Mouse (Mus musculus): Measurements from ENCODE around the gene Klk1b1. TPM values are rescaled to one million over a fixed set of nuclear protein-coding genes. Genes with fewer than 3 reads are reported as not detected.
A peak's percentile ranks its signal among the peaks of the same experiment; 100 is the strongest.
"Not testable (repeated sequence)": the region's sequence is repeated elsewhere in the genome, so short reads cannot be mapped to it uniquely, and the experiment has no call there.

Klk1b1 gene
- total RNA-seq (2021), result not detected
- long read RNA-seq, experiment 1, result 0 reads
- long read RNA-seq, experiment 2, result 0 reads

DNA sequence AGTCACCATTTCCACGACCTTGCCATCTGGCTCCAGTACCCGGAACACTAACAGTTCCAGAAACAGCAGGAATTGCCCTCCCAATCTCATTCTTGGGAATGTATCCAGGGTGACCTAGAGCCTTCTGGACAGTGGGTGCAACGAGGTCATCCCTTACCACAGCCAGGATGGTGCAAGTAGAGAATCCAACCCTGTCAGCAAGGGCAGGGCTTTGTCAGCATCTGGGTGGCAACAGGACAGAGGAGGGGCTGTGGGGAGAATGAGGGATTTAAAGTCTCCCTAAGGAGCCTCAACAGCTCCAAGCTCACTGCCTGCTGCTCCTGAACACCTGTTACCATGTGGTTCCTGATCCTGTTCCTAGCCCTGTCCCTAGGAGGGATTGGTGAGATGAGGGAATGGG is at the start of gene Klk1b1:
Gene Klk1b1, plus strand, starts transcription at position 301 of the 400 bp plus-strand sequence.
- no peak for DNase-seq (ENCODE audit: low spot score)

DNA sequence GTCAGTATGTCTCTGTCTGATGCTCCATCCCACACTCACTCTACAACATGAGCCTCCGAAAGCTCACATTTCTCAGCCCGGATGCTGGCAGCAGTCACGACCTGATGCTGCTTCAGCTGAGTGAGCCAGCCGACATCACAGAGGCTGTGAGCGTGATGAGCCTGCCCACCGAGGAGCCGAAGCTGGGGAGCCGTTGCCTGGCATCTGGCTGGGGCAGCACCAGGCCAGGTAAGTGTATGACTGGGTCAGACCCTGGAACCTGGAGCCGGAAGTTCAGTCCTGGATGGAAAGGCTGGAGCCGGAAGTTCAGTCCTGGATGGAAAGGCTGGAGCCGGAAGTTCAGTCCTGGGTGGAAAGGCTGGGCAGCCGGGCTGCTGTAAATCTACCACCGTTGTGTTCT is 48.1 kb upstream of the Klk1b1 start:
- no peak for DNase-seq (ENCODE audit: low spot score)

DNA sequence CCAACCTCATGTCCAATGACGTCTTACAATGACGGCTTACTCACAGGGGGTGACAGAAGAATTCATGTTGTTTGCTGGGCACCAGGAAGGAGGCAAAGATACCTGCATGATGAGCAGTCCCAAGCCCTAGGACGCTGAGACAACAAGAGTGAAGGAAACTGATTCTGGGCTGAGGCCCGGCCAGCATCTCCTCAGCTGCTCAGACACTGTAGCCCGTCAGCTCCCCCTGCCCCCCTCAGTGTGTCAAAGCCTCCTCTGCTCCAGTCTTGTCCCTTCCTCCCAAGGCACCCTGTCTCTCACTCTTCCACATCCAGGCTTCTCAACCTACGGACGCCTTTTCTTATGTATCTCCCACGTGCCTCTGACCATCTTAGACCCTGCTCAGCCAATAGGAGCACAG is 47.7 kb upstream of the Klk1b1 start:
- DNase-seq (ENCODE audit: low spot score), result no peak

DNA sequence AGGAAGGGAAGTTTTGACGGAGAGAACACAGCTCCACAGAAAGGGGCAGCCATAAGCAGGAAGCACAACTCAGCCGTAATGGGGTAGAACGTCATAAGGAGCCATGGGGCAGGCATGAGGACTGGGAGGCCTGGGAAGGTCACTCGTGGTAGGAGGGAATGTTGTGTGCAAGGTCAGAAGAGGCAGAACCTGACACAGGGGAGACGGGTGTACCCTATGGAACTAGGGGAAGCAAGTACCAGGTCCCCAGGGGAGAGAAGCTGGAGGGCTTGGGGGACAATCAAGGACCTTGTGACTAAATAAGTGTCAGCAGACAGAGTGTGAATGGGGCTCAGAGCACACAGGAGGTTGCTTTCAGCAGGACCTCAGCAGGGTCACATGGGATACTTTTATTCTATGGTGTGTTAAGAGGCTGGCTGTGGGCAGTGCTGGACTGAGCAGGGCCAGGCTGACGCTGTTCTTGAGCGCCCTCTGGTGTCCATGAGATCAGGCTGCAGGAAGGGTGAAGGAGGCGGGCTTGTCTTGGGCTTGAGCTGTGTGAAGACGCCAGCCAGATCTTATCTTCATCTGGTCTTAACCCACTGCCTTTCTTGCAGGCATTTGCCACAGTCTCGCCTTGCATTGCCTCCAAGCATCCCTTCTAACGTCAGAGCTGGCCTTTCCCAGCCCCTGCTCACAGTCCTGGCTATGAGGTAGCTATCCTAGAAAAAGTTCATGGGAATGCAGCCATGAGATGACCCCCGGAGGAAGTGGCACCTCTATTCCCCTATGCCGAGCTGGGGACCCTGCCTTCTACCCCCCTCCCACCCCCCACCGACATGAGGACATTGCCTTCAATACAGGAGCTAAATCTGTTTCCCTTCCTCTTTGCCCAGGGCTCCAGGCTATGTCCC is 46.7 kb upstream of the Klk1b1 start:
- DNase-seq (ENCODE audit: low spot score), result peak; percentile 50

DNA sequence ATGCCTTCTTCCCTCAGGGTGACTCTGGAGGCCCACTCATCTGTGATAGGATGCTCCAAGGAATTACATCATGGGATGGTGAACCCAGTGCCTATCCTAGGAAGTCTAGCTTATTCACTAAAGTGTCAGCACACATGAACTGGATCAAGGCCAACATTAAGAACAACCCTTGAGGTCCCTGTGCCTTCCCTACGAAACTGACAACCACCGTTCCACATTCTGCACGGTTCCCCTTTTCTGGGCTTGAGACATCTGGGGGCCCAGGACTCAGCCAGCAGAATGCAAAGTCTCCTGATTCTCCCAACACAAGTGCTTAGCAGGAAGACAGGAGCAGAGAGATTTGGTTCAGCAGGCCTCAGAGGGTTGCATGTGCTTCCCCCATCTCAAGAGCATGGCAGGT is 46.0 kb upstream of the Klk1b1 start:
- DNase-seq (ENCODE audit: low spot score), result no peak

DNA sequence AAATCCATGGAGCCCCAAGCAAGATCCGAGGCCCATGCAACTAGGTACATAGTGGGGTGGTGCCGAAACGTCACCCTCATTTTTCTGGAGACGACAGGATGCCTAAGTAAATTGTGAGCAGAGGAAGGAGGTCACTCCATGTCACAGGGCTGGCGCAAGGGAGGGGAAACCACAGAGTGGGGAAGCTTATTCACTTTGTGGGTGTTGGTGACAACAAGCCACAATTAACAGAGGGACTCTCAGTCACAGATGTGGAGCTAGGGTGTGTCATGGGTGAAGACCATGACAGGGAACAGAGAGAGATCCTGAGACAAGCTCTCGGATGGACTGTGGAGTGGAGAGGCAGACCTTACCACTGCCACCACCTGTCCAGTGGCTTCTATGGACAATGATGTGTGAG is 45.5 kb upstream of the Klk1b1 start:
- DNase-seq (ENCODE audit: low spot score), result no peak

DNA sequence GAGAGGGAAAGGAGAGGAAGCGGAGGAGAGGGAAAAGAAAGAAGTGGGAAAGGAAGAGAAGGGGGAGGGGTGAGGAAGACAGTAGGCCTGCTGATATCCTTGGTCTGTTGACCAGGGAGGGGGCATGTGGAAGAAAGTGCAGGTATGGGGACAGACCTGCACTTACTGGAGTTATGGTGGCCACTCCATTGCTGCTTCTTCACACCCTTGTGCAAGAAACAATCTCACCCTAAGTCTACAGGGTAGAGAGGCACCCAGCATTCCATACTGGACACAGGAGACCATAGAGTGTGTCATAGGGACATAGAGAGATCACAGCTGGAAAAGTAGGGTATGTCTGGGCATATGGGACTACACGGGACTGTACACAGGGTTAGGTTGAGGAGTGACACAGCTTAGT is 44.6 kb upstream of the Klk1b1 start:
- DNase-seq (ENCODE audit: low spot score), result no peak

DNA sequence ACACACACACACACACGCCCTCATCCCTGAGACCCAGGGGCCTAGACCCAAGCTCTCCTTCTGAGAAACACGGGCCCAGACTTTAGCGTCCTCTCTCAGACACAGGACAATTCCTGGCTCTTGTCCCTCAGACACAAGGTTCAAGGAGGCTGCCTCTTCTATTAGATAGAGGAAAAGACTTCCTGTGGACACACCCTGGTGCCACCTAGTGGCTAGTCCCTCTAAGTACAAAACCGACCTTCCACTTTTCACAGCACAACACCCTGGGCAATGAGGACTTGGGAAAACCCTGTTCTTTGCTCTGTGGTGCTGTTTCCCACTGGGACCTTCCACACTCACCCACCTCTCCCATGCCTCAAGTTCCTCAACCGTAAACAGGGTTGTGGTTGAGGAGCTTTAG is 40.6 kb upstream of the Klk1b1 start:
- no peak for DNase-seq (ENCODE audit: low spot score)

DNA sequence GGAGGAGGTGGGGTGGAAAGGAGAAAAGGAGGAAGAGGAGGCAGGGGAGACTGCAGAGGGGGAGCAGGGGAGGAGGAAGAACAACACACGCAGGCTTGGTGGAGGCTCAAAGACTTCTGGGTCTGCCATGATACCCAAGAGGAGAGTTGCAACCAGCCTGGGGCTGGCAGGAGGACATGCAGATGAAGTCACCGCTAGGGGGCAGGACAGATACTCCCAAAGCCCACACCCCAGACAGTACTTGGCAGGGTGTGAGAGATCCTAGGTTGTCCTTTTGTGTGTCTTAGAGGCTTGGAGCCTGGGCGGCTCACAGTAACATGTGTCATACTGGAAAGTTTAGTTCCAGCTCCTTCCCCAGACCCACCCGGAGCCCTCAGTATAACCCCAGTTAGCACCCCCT is 38.0 kb upstream of the Klk1b1 start:
- no peak for DNase-seq (ENCODE audit: low spot score)

DNA sequence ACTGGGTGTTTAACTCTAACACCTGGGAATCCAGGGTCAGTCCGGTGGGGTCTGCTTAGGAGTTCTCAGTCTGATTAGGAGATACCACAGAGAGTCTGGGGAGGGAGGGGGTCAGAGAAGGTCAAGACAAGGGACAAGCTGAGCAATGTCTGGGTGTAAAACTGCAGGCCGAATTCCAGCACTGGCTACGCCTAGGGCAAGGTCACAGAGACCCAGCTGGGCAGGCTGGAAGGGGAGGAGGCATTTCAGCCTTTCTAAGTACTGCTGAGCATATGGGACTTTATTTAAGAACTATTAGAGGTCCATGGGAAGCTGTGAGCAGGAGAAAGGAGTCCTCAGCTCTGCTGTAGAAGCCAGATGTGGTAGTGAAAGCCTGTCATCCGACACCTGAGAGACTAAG is 34.2 kb upstream of the Klk1b1 start:
- no peak for DNase-seq (ENCODE audit: low spot score)

DNA sequence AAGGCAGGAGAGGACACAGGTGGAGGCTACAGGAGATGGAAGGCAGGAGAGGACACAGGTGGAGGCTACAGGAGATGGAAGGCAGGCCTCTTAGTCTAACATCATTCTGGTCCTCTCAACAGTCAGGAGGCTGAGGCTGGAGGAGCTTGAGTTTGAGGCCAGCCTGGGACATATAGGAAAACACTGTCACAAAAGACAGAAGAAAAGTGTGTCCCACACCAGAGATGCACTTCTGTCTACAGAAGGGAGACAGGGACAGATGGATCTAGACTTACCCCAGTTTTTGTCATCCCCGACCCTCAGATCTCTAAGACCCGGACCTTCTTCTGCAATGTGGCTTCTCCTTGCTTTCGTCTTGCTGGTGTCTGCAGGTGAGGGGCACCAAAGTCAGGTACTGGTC is 33.1 kb upstream of the Klk1b1 start, which contains the start of gene Klk15:
Gene Klk15, plus strand, starts transcription at position 301 of the 400 bp plus-strand sequence.
- no peak for DNase-seq (ENCODE audit: low spot score)

DNA sequence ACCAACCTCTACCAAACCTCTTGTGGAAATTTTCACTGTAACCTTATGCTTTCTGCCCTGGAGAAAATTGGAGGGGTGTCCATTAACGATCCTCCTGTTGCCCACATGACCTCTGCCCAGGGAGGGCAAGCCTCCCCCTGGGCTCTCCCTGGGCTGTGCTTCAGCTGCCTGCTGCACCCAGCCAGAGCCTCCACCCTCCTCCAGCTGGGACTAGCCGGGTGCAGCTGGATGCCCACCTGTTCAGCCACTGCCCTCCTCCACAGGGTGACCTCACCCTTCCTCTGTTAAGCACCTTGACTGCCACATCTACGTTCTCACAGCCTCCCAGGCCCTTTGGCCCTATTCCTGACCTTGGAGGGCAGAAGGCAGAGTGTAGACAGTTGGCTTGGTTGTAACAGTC is 31.8 kb upstream of the Klk1b1 start:
- no peak for DNase-seq (ENCODE audit: low spot score)

DNA sequence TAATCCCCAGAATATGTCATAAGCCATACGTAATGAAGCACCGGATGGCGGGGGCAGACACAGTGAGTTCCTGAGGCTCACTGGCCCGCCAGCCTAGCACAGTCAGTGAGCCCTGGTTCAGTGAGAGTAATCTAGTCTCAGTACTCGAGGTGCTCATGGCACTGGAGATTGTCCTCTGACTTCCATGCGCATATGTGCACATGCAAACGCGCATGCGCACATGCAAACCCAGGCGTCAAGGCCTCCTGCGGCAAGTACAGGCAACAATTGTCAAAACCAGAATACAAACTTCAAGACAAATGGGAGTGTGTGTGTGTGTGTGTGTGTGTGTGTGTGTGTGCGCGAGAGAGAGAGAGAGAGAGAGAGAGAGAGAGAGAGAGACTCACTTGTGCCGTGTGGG is 30.0 kb upstream of the Klk1b1 start:
- DNase-seq (ENCODE audit: low spot score), result no peak

DNA sequence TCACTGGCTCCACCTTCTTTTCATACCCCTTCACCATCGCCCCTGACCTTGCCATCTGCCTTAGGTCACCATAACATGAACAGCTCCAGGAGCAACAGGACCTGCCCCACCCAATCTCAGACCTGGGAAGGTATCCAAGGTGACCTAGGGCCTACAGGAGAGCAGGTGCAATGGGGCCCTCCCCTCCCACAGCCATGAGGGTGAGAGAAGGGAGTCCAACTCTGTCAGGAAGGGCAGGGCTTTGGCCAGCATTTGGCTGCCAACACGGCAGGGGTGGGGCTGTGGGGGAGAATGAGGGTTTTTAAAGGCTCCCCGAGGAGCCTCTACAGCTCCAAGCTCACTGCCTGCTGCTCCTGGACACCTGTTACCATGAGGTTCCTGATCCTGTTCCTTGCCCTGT is 24.3 kb upstream of the Klk1b1 start:
- not testable (repeated sequence) for DNase-seq (ENCODE audit: low spot score)

DNA sequence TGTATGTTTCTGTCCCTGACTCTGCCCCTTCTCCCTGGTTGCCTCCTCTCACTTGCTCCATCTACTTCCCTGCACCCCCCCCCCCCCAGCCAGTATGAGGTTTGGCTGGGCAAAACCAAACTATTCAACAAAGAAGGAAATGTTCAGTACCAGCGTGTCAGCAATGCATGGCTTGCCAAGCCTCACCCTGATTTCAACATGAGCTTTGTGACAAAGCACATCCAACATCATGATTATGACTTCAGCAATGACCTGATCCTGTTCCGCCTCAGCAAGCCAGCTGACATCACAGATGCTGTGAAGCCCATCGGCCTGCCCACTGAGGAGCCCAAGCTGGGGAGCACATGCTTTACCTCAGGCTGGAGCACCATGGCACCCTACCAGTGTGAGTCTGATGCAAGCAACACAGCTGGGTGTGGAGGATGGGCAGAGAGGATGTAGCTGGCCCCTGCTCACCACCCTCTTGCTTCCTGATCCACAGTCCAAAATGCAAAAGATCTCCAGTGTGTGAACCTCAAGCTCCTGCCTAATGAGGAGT is 21.8 kb upstream of the Klk1b1 start:
- DNase-seq (ENCODE audit: low spot score), result no peak

DNA sequence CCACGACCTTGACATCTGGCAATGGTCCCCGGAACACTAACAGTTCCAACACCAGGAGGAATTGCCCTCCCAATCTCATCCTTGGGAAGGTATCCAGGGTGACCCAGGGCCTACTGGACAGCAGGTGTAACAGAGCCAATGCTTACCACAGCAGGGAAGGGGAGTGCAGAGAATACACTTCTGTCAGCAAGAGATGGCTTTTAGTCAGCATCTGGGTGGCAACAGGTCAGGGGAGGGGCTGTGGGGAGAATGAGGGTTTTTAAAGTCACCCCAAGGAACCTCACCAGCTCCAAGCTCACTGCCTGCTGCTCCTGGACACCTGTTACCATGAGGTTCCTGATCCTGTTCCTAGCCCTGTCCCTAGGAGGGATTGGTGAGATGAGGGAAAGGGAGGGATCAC is 16.2 kb upstream of the Klk1b1 start, which contains the start of gene Klk1b8:
Gene Klk1b8, plus strand, starts transcription at position 301 of the 400 bp plus-strand sequence.
- DNase-seq (ENCODE audit: low spot score), result no peak

DNA sequence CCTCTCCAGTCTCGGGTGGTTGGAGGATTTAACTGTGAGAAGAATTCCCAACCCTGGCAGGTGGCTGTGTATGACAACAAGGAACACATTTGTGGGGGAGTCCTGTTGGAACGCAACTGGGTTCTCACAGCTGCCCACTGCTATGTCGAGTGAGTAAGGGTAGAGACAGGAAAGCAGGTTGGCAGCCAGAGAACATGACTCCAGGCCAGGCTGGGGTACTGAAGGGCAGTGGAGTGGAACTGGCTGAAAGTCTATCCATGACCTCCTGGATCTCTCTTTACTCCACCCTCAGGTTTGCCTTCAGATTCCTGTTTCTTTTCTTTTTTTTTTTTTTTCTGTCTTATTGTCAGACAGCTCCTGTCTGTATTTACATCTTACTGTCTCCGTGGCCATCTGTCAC is 13.8 kb upstream of the Klk1b1 start:
- no peak for DNase-seq (ENCODE audit: low spot score)

DNA sequence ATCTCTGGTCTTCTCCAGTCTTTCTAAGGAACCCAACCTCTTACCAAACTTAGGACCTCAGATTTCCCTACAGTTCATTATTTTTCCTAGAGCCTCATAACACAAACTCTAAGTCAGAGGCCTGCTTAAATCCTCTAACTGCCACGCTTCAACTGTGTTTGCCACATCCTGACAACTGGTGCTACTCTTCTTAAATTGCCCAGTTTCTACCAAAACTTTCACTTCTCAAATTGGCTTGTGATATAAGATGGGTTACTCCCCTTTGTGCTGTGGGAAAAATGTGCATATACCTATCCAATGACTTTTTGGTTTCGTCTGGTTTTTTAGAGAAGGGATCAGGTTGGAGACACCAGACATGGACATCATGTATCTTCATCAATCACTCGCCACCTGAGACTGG is 507 bp downstream of the Klk1b1 start:
- no peak for DNase-seq (ENCODE audit: low spot score)

DNA sequence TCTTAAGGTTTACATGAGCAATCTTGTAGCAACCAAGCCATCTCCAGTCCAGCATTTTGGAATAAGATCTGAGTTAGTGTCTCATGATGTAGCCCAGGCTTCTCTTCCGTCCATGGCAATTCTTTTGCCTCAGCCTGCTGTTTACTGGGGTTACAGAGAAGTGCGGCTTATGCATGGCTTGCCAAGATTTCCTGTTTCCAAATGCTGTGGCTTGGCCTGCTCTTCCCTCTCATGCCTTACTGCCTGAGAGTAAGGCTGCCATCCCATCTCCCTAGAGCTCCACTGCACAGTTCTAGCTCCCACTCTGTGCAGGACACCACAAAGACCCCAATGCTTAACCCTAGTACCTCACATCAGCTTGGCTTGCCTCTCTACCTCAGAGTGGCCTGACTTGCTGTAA is 1.1 kb downstream of the Klk1b1 start:
- no peak for DNase-seq (ENCODE audit: low spot score)

DNA sequence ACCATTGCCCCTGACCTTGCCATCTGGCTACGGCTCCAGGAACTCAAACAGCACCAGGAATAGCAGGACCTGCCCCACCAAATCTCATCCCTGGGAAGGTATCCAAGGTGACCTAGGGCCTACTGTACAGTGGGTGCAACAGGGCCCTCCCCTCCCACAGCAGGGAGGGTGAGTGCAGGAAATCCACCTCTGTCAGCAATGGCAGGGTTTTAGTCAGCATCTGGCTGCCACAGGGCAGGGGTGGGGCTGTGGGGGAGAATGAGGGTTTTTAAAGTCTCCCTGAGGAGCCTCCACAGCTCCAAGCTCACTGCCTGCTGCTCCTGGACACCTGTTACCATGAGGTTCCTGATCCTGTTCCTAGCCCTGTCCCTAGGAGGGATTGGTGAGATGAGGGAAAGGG is 9.2 kb downstream of the Klk1b1 start, which contains the start of gene Klk1b9:
Gene Klk1b9, plus strand, starts transcription at position 301 of the 400 bp plus-strand sequence.
- not testable (repeated sequence) for DNase-seq (ENCODE audit: low spot score)

DNA sequence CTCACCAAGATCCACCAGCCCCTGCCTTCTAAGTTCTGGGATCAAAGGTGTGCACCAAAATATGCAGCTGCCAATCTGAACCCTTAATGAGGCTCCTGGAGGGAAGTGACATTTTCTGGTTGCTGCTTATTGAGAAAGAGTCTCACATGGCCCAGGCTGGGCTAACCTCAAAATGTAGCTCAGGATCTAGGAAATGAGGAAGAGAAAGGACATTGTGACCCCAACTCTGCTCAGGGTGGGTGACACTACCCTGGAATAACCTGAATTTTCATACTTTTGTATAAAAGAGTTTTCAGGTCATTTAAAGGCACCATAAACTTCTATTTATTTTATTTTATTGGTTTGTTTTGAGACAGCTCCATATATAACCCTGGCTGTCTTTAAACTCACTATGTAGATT is 19.1 kb downstream of the Klk1b1 start:
- DNase-seq (ENCODE audit: low spot score), result no peak

DNA sequence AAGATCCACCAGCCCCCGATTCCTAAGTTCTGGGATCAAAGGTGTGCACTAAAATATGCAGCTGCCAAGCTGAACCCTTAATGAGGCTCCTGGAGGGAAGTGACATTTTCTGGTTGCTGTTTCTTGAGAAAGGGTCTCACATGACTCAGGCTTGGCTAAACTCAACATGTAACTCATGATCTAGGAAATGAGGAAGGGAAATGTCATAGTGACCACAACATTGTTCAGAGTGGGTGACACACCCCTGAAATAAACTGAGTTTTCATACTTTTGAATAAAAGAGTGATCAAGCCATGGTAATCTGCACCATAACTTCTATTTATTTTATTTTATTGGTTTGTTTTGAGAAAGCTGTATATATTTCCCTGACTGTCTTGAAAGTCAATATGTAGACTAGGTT is 28.3 kb downstream of the Klk1b1 start:
- DNase-seq (ENCODE audit: low spot score), result not testable (repeated sequence)

DNA sequence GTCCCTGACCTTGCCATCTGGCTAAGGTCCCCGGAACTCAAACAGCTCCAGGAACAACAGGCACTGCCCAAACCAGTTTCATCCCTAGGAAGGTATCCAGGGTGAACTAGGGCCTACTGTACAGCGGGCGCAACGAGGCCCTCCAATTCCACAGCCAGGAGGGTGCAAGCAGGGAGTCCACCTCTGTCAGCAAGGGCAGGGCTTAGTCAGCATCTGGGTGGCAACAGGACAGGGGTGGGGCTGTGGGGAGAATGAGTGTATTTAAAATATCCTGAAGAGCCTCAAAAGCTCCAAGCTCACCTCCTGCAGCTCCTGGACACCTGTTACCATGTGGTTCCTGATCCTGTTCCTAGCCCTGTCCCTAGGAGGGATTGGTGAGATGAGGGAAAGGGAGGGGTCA is 29.0 kb downstream of the Klk1b1 start, which contains the start of gene Klk1b11:
Gene Klk1b11, plus strand, starts transcription at position 301 of the 400 bp plus-strand sequence.
- not testable (repeated sequence) for DNase-seq (ENCODE audit: low spot score)

Data from gastrocnemius, adult 18-20 months (tissue).